Mouse (Mus musculus): ENCODE measurements at regions not wholly inside any gene's neighbourhood (a gene's known extent, or its start where the extent isn't known, plus 50 kb on each side); places are given as distances from the start of the nearest gene placed in this dataset.
"Not testable (repeated sequence)": the region's sequence is repeated elsewhere in the genome, so short reads cannot be mapped to it uniquely, and the experiment has no call there.

GRCm38 (mm10) chr10:96685991-96686601, 69.3 kb downstream of the Btg1 start:
- DNase-seq (ENCODE audit: low spot score in 2 of 2) = no peak

- DNase-seq (ENCODE audit: low spot score in 2 of 2) = no peak
Measured at GRCm38 (mm10) chr10:96686659-96687440, 70.0 kb downstream of the Btg1 start.

GRCm38 (mm10) chr10:96687441-96687772, 70.6 kb downstream of the Btg1 start:
- no peak for DNase-seq (ENCODE audit: low spot score in 2 of 2)

- DNase-seq (ENCODE audit: low spot score in 2 of 2) = no peak
Measured at GRCm38 (mm10) chr10:96689976-96690867, 73.4 kb downstream of the Btg1 start.

- peak; percentile 3 to 24 for DNase-seq (ENCODE audit: low spot score in 2 of 2)
Measured at GRCm38 (mm10) chr10:96690868-96691302, 74.1 kb downstream of the Btg1 start.

GRCm38 (mm10) chr10:96691319-96691870, 74.6 kb downstream of the Btg1 start:
- DNase-seq (ENCODE audit: low spot score in 2 of 2) = no peak

GRCm38 (mm10) chr10:96692821-96693220, 76.0 kb downstream of the Btg1 start:
- no peak for DNase-seq (ENCODE audit: low spot score in 2 of 2)

- DNase-seq (ENCODE audit: low spot score in 2 of 2) = peak in 1 of 2 experiments; percentile 21
Measured at GRCm38 (mm10) chr10:96693766-96694165, 77.0 kb downstream of the Btg1 start.

- no peak for DNase-seq (ENCODE audit: low spot score in 2 of 2)
Measured at GRCm38 (mm10) chr10:96696571-96696970, 79.8 kb downstream of the Btg1 start.

- DNase-seq (ENCODE audit: low spot score in 2 of 2) = peak; percentile 6 to 35
Measured at GRCm38 (mm10) chr10:96697781-96698180, 81.0 kb downstream of the Btg1 start.

- no peak for DNase-seq (ENCODE audit: low spot score in 2 of 2)
Measured at GRCm38 (mm10) chr10:96706656-96707055, 89.8 kb downstream of the Btg1 start.

GRCm38 (mm10) chr10:96708471-96708870, 91.7 kb downstream of the Btg1 start:
- DNase-seq (ENCODE audit: low spot score in 2 of 2) = no peak

GRCm38 (mm10) chr10:96709698-96710356, 93.0 kb downstream of the Btg1 start:
- DNase-seq (ENCODE audit: low spot score in 2 of 2) = no peak

GRCm38 (mm10) chr10:96711993-96712392, 95.2 kb downstream of the Btg1 start:
- no peak for DNase-seq (ENCODE audit: low spot score in 2 of 2)

- DNase-seq (ENCODE audit: low spot score in 2 of 2) = no peak
Measured at GRCm38 (mm10) chr10:96714702-96715101, 97.9 kb downstream of the Btg1 start.

GRCm38 (mm10) chr10:96717281-96717680, 100.5 kb downstream of the Btg1 start:
- no peak for DNase-seq (ENCODE audit: low spot score in 2 of 2)

GRCm38 (mm10) chr10:96718706-96719105, 101.9 kb downstream of the Btg1 start:
- DNase-seq (ENCODE audit: low spot score in 2 of 2) = not testable (repeated sequence)

GRCm38 (mm10) chr10:96720281-96720711, 103.5 kb downstream of the Btg1 start:
- no peak for DNase-seq (ENCODE audit: low spot score in 2 of 2)

GRCm38 (mm10) chr10:96720956-96721688, 104.3 kb downstream of the Btg1 start:
- no peak for DNase-seq (ENCODE audit: low spot score in 2 of 2)

GRCm38 (mm10) chr10:96722491-96722890, 105.7 kb downstream of the Btg1 start:
- DNase-seq (ENCODE audit: low spot score in 2 of 2) = no peak

- DNase-seq (ENCODE audit: low spot score in 2 of 2) = no peak
Measured at GRCm38 (mm10) chr10:96723071-96723470, 106.3 kb downstream of the Btg1 start.
